Mouse (Mus musculus) brain, adult 2 months (tissue): ENCODE results near the gene Ghrh.
A peak's percentile ranks its signal among the peaks of the same experiment; 100 is the strongest.

Experiments
- DNase-seq: peaks from one replicate; pipeline ENCODE4 v3.0.0; 2011; ENCODE audit warnings: low read depth, low spot score

Gene Ghrh

DNA sequence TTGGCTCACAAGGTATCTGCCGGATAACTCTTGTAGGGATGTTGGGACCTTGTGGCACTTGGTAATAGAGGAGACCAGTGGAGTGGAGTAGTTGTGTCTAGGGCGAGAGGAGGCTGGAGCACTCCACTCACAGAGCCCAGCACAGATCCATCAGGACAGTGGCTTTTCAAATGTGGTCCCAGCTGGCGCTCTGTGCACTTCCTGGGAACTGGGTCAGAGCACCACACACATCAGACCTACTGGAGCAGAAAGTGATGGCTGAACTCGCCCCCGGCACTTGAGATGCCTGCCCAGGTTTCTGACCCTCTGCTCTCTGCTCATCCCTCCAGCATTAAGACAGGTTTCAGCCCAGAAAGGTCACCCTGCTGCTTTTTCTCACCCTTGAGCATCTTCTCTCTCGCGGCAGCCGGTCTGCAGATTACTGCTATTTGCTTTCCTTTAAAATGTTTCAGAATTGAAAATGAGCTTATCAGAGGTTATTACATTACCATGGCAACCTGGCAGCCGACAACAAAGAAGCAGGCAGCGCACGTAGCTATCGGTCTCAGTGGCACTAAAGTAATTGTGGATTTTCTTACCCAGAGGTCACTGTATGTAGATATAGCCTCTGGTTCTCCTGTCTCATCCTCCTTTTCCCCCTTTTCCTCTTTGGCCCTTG is 1.9 kb upstream of the Ghrh start:
- DNase-seq: peak; percentile 63

DNA sequence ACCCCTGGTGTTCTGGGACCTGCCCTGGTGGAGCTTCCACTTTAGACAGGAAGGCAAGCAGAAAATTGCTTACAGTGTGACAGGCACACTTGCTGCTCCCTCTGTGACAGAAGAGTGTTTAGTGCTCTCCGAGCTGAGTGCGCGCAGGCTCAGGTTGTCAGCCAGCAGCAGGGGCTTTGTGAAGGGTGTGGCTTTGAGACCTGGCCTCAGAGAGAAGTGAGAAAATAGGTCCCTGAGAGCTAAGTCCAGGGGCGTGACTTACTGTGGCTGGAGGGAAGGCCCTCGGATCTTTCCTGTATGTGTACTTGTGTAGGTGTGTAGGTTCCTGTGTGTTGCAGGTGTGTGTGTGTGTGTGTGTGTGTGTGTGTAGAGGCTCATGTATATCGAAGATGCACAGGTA is 4.0 kb downstream of the Ghrh start:
- no peak for DNase-seq

DNA sequence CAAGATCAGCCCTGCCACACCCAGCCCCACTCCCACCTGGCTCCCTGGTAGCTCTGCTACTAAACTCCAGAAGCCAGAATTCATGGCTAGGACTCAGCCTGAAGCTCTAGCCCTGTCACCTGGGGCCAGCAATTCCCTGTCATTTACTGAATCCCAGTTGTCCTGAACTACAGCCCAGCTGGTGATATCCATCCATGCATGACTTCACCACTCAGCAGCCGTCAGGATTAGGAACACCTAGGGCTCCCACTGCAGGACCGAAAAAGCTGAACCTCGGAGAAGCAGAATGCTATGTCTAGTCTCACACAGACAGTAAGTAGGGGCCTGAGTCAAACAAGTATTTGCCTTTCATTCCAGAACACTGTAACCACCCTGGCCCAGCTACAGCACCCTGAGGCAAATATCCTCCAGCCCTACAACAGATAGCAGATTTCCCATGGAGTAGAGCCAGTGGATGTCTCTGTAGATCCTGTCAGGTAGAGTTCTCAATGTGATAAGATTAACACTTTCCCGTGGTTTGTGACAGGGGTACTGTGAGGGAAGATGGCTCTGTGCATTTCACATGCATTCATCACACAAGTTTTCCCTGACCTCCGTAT is 4.9 kb downstream of the Ghrh start:
- DNase-seq: no peak

DNA sequence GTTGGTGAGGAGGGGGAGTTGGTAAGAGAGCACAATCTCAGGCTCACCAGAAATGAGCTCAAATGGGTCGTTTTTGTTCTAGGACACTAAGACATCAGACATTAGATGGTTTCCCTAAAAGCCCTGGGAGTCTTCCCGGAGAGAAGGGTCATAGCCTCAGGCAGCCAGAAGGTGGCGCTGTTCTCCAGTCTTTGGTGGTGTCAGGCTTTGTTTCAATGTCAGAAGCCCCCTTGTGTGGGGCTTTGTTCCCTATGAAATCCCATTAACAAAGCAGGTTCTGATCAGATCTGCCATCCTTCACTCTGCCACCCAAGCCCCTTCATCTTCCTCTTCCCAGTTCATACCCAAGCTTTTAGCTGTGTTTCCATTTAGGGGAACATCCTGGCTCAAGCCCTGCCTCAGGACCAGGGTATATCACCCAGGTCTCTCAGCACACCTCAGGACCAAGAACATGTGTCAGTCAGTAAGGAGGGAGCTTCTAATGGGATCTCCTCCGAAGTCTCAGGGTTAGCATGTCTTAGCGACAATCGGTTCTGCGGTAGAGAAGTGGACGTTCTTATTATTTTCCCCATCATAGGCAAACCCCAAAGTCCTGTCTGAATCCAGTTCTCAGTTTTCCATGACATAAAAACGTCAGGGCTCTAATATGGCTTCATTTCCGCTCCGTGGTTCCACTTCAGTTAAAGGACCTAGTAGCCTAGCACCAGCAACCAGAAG is 5.6 kb downstream of the Ghrh start:
- peak; percentile 81 for DNase-seq

DNA sequence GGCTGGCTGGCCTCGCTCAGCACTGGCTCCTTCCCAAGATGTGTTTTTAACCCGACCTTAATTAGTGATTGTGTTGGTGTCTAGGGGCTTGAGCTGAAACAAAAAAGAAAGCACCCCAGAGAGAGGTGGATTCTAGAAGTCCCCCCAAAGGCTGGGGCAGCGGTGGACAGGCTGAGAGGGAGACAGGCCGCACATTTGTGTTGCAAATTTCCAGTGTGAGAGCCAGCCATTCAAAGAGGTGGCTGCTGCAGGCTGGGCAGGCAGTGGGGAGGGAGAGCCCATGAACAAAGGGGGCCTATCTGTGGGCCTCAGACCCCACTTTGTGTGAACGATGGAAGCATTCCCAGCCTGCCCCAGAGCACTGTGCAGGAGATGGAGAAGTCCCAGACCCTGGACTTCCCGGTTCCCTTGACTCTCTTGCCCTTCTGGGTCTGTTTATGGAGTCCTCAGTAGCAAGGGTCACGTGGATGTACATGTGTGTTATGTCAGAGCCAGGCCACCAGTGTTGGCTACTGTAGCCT is 7.0 kb downstream of the Ghrh start:
- DNase-seq: peak; percentile 88

DNA sequence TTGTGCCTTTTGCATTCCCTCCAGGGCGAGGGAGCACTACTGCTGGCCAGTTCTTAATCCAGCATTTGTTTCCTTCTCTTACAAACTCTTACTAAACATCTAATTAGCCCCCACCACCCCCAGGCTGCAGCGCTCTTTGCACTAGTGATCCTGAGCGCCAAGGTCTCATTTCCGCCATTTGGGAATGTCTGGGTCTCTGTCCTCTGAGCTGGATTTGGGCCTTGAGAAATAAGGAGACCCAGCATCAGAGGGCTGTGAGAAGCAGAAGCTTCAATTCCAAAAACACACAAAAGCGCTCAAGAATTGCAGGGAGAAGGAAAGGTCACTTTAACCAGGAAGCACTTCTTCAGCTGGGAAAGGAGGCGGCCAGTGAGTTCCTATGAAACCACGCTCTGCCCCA is 7.8 kb downstream of the Ghrh start:
- no peak for DNase-seq

DNA sequence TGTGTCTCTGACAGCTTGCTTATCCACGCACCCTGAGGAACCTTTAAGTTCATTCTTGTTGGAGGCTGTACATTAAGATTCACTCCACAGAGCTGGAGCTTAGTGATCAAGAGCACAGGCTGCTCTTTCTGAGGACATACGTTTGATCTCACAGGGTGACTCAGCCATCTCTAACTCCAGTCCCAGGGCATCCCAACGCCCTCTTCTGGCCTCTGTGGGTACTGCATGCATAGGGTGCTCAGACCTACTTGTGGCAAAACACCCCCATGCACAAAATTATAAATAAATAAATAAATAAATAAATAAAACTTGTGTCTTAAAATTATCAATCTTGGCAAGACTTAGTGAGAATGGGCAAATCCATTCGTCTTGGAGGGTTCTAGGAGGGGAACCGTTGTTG is 8.6 kb downstream of the Ghrh start:
- peak; percentile 92 for DNase-seq

DNA sequence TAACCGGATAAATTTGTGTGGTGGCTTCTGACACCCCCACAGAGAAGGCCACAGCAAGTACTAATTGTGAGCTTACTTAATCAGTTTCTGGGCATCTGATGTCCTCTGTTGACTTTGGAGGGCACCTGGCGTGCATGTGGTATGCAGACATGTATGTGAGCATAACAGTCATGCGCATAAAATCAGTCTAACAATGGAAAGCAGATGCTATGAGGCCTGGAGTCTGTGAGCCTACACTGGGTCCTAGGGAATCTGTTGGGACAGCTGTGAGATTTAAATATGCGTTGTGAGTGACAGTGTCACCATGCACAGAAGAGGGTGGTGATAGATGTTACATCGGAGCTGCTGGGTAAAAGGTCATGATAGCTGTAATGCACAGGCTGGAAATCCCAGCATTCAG is 15.2 kb downstream of the Ghrh start:
- DNase-seq: no peak

DNA sequence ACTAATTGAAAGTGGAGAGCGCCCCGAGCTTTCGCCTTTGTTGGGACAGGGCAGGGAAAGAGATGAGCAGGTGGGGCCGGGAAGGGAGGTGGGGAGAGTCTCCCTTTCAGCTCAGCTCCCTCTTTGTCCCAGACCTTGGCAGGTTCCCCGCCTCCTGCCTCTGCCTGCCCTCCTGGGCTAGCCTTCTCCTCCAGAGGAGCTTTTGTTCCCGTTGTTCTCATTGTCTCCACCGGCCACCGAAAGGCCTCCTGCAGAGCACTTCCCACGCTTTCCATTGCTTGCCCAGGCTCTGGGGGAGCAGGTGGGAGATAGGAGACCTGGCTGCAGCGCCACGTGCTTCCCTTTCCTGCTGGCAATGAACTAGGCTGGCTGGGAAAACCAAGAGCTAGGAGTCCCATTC is 18.7 kb downstream of the Ghrh start:
- no peak for DNase-seq

DNA sequence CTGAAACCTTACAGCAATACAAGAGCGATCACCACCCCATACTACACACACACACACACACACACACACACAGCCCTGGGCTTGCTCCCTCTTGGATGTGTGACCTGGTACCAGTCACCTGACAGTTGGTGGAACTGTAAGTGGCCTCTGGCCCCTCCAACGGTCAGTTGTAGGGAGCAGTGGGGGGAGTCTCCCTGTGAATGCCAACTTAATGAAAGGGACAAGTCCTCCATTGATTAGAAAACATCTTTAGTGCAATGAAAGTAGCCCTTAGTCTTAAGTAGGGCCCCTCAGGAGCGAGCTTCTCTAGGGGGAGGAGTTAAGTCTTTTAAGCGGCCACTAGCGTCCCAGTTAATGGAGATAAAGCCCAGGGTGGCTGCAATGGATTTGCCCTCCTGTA is 19.2 kb downstream of the Ghrh start:
- no peak for DNase-seq

DNA sequence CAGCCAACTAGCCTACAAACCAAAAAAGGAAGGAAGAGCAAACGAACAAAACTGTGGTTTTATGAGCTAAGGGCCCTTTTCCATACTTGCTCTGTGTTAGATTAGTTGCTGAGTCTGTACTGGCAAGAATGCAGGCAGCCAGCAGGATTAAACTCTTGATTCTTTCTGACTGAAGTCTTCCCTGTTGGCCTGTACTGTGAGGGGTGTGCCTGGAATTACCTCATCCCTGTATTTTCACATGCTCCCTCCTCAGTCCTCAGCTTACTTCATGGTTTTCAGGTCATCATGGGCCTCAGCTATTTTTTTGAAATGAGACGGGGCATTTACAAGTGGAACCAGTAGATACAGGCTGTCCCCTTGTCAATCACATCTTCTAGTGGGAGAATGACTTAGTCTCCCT is 22.1 kb downstream of the Ghrh start:
- no peak for DNase-seq

DNA sequence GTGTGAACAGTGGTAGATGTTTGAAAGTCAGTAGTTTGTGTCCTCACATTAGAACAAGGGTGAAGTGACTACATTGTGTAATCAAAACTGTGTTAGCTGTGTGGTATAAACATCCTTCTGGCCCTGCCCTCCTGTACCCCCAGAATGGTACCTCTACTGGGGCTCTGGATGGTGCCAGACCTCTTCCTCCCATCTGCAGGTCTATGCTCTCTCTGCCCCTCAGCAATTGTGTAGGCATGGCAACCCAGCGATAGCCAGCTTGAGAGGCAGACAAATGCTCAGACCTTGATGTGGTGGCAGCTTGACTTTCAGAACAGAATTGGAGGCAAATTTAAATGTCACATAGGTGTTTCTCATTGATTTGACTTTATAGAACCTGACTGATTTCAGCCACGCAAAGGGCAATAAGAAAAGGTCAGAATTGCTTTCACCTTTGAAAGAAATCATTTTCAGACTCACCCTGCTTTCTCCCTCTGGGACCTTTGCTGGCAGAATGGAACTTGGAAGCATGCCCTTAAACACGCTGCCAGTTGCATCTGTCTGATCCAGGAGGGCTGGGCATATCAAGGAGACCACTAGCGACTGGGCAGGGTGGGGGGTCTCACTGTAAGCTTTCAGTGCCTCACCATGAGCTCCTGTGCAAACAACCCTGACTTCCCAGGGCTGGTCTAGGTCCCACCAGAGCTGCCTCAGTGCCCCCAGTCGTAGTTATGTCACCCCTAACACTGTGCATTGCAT is 25.1 kb downstream of the Ghrh start:
- DNase-seq: no peak

DNA sequence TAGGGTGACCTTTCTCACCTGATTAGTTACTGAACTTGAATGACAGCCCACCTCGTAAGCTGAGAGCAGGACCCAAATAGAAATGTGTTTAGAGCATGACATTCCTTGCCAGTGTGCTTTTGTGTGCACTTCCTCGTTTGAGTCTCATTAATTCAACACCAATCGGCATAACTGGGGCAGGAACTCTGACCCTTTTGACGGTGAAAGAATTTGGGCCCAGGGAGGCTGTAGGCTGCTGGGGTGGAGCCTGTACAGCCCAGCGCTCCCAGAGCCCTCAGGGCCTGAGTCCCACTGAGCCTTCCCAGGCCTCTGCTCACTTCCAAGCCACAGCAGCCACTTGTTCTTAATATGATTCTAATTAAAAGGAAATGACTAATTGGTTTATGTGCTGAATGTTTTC is 26.4 kb downstream of the Ghrh start:
- no peak for DNase-seq

DNA sequence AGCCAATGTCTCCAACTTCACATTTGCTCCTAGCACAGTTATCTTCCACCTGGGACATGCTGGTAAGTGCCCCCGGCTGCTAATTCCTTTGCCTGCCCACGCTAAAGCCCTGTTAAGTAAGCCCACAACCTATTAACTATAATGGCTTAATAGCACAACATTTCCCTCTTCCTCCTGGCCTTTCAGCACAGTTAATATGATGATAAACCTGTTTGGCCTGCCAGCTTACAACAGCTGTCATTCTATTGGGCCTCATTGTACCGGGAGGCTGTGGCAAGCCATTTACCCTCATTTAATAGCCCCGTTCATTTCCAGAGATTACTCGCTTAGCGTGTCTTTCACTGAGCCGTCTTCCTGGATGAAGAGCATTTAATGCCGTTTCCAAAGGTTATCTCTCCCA is 27.2 kb downstream of the Ghrh start:
- DNase-seq: no peak

DNA sequence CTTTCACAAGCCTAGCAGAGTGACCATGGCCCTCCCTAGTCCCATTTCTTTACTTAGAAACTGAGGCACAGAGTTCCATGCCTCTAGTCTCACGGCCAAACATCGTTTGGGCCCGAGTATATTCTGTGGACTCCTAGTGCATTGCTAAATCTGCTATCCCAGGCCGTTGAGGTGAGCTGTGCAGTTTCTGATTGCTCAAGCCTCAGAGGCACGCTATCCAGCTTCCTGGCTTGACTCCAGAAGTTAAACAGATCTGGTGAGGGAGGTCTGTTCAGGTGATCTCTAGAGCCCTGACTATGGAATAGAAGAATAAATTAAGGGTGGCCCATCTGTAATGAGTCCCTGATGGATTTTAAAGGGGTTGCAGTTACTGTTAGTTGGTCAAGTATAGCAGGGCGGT is 30.1 kb downstream of the Ghrh start:
- no peak for DNase-seq

DNA sequence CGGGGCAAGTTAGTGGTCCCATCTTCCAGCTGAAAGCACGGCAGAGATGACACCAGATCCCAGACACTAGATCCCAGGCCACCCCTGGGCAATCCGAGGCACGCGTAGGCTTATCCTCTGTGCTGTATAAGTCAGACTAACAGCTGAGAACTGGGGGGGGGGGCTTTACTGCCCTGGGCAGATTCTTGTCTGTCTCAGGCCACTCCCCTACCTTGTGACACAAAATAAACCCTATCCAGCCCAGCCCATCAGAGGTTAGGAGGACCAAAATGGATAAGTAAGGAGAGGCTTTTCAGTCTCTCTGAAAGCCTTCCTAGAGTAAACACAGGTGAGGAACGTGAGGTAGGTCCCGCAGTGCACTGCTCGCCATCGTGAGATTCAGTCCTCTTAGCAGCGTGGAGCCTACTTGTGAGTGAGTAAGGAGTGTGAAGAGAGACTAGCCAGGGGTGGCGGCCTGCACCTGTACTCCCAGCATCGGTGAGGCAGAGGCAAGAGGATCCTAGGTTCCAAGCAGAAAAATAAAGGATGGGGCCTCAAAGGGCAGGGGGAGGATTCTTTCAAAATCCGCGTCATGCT is 30.9 kb downstream of the Ghrh start:
- DNase-seq: no peak

DNA sequence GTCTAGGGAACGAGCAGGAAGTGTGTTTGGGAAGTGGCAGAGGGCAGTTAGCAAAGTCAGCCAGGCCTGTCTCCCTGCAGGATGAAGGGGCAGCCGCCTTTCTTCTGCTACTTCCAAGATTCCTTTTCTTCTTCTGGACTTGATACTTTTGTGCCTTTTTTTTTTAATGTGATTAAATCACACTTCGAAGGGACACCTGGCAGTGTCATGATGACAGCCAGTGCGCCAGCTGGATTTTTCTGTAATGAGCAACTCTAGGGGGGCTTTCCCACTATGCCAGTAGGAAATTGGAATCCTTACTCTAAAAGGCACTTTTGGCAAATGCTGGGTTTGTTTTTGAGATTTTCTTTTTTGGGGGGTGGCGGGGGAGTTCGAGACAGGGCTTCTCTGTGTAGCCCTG is 31.8 kb downstream of the Ghrh start:
- no peak for DNase-seq

DNA sequence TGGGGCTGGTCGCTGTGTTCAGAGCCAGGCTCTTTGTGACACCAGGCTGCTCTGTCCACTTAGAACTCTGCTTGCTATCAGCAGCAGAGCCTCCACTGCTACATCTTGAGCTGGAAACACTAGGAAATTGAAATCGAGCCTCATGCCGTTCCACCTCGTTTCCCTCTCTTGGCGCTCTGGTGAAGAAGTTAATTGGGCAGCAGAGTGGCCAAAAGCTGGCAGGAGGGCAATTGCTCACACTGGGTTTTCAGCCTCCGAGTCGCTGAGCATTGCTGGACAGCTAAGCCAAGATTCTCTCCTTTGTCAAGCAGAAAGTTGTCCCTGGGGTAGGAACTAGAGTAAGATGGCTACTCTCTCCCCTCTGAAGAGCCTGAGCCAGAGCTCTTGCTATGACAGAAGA is 33.0 kb downstream of the Ghrh start:
- DNase-seq: peak; percentile 50

DNA sequence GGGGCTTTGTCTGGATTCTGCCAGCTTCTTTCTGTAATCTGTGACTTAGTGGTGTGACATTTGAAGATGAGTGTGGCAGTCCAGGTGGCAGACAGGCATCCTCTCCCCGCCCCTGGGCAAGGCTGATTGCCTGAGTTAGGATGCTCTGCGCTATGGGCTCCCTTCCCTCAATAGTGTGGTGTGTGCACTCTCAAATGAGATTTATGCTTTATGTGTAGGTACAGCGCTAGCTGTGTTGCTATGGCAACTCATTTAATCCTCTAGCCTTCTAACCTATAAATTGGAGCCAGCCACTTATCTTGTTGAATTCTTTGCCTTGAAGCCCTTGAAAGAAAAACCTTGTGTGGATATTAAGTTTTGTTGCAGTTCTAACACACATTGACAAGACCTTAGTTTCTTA is 33.6 kb downstream of the Ghrh start:
- DNase-seq: peak; percentile 47

DNA sequence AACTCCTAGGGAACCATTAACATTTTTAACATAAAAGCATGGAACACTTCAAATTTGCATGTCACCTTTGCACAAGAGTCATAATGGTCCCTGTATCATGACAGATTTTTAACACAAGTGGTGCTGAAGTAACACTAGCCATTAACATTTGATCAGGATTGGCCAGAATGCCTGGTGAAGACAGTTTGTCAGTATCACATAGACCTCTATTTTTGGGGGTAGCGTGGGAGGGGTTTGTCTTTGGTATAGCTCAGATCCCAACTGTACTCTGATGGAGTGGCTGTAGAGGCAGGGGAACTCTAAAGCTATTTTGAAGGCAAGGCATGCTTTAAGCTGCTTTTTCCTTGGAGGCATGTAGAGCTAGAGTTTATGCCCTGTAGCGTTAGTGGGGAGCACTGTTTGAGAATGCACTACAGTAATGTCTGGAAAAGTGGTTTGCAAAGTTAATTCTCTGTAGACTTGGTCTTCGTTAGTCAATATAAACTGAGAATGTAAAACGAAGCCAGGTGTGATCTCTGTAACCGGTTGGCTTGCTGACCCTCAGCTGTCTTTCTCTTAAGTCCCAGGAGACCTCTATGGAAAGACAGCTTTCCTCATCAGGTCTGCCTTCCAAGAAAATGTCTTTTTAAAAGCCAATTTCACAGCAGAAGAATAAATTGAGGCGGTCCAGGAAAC is 36.2 kb downstream of the Ghrh start:
- no peak for DNase-seq

DNA sequence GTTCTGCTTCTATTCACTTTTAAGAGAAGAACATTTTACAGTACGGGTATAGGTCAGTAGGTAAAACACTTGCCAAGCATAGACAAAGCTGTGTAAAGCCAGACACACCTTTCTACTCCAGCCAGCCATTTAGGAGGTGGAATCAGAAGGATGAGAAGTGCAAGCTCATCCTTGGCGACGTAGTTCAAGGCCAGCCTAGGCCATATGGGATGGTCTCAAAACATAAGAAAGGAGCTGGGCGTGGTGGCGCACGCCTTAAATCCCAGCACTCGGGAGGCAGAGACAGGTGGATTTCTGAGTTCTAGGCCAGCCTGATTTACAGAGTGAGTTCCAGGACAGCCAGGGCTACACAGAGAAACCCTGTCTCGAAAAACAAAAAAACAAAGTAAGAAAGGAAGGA is 37.7 kb downstream of the Ghrh start:
- DNase-seq: no peak
